Mouse (Mus musculus) liver, embryonic 16.5 days (tissue): Measurements from ENCODE around the gene Ttll2. TPM values are rescaled to one million over a fixed set of nuclear protein-coding genes. Genes with fewer than 3 reads are reported as not detected.
"Not testable (repeated sequence)": the region's sequence is repeated elsewhere in the genome, so short reads cannot be mapped to it uniquely, and the experiment has no call there.

Experiments used
- ATAC-seq: fragments of 200-750 bp; cut with Nextera tagmentation; 2 replicates; pipeline ENCODE4 v1.8.0; 2017; ENCODE audit warnings: low read depth, mild to moderate bottlenecking, moderate number of reproducible peaks, moderate library complexity
- H3K27ac ChIP-seq: fragments of 300-500 bp; sonication (generic); 2 replicates; pipeline ENCODE4 v1.5.1; 2014; ENCODE audit warnings: mild to moderate bottlenecking, low read length
- H3K27me3 ChIP-seq: fragments of 300-500 bp; sonication (generic); 2 replicates; pipeline ENCODE4 v1.6.1; 2014; ENCODE audit warnings: low read depth, low read length, mixed read lengths; ENCODE audit not compliant: control insufficient read depth, insufficient read depth
- H3K36me3 ChIP-seq: fragments of 300-500 bp; sonication (generic); 2 replicates; pipeline ENCODE4 v1.6.1; 2014; ENCODE audit warnings: mild to moderate bottlenecking; ENCODE audit not compliant: control insufficient read depth, insufficient read depth
- H3K4me1 ChIP-seq: fragments of 300-500 bp; sonication (generic); 2 replicates; pipeline ENCODE4 v1.6.1; 2014; ENCODE audit warnings: low read depth, low read length, mixed read lengths; ENCODE audit not compliant: control insufficient read depth
- H3K4me2 ChIP-seq: fragments of 300-500 bp; sonication (generic); 2 replicates; pipeline ENCODE4 v1.6.1; 2014; ENCODE audit warnings: low read depth, low read length, mixed read lengths
- H3K4me3 ChIP-seq: fragments of 300-500 bp; sonication (generic); 2 replicates; pipeline ENCODE4 v1.5.1; 2014; ENCODE audit warnings: low read depth, mild to moderate bottlenecking, low read length
- H3K9ac ChIP-seq: fragments of 300-500 bp; sonication (generic); 2 replicates; pipeline ENCODE4 v1.6.1; 2014; ENCODE audit warnings: low read depth, low read length
- H3K9me3 ChIP-seq: fragments of 300-500 bp; sonication (generic); replicated peaks from 2 replicates; pipeline ENCODE4 v1.6.1; 2016; ENCODE audit warnings: low read length; ENCODE audit not compliant: control insufficient read depth
- WGBS: fragments of 180-500 bp; shearing (Covaris S2); extraction: QIAGEN DNeasy Blood & Tissue Kit; methylation state at CpG from one replicate; pipeline ENCODE4 v1.1.7; 2014; ENCODE audit not compliant: insufficient replicate concordance; 5-methylcytosine and 5-hydroxymethylcytosine counted together
- polyA plus RNA-seq: library from polyadenylated mRNA; unstranded; fragments of >200 nt; fragmentation: Nextera tagmentation; extraction: Ambion mirVana; gene quantifications from 2 replicates; pipeline ENCODE4 v1.2.1, GENCODE M21; 2015

The Ttll2 gene
- polyA plus RNA-seq, 1 experiment from 2014 or later = 0.12 TPM

GRCm38 (mm10) chr17:7369401-7369800 lies 16.9 kb upstream of the Ttll2 start:
- H3K4me1 ChIP-seq, H3K27me3 ChIP-seq, H3K4me3 ChIP-seq, H3K9ac ChIP-seq, H3K36me3 ChIP-seq, ATAC-seq, H3K9me3 ChIP-seq, H3K27ac ChIP-seq, H3K4me2 ChIP-seq: not testable (repeated sequence)
- WGBS = 56% methylated on average over 6 of the region's 6 CpGs

GRCm38 (mm10) chr17:7366676-7367374 lies 14.3 kb upstream of the Ttll2 start:
- H3K4me1 ChIP-seq, H3K4me2 ChIP-seq, H3K9ac ChIP-seq, ATAC-seq, H3K4me3 ChIP-seq, H3K27ac ChIP-seq, H3K27me3 ChIP-seq, H3K9me3 ChIP-seq, H3K36me3 ChIP-seq: not testable (repeated sequence)
- WGBS = 37% methylated on average over 5 of the region's 7 CpGs

GRCm38 (mm10) chr17:7366265-7366664 lies 13.8 kb upstream of the Ttll2 start:
- ATAC-seq, H3K9ac ChIP-seq, H3K9me3 ChIP-seq, H3K27me3 ChIP-seq, H3K4me3 ChIP-seq, H3K4me1 ChIP-seq, H3K27ac ChIP-seq, H3K36me3 ChIP-seq, H3K4me2 ChIP-seq: not testable (repeated sequence)
- no CpG with 5 or more reads among the region's 1 CpGs for WGBS

GRCm38 (mm10) chr17:7365615-7366014 lies 13.1 kb upstream of the Ttll2 start:
- not testable (repeated sequence) for H3K4me2 ChIP-seq, H3K27ac ChIP-seq, H3K4me1 ChIP-seq, H3K9ac ChIP-seq, H3K36me3 ChIP-seq, H3K4me3 ChIP-seq, H3K27me3 ChIP-seq, H3K9me3 ChIP-seq, ATAC-seq
- no CpG with 5 or more reads among the region's 3 CpGs for WGBS

- not testable (repeated sequence) for H3K4me2 ChIP-seq, H3K27ac ChIP-seq, H3K36me3 ChIP-seq, H3K4me3 ChIP-seq, H3K9me3 ChIP-seq, ATAC-seq, H3K4me1 ChIP-seq, H3K9ac ChIP-seq, H3K27me3 ChIP-seq
- WGBS = 60% methylated on average over 9 of the region's 9 CpGs
Observed at GRCm38 (mm10) chr17:7360749-7361465, 8.4 kb upstream of the Ttll2 start.

- 65% methylated on average over 4 of the region's 4 CpGs for WGBS
- not testable (repeated sequence) for H3K27me3 ChIP-seq, H3K9ac ChIP-seq, H3K4me1 ChIP-seq, H3K36me3 ChIP-seq, H3K27ac ChIP-seq, H3K4me3 ChIP-seq, H3K9me3 ChIP-seq, H3K4me2 ChIP-seq, ATAC-seq
Observed at GRCm38 (mm10) chr17:7359806-7360205, 7.3 kb upstream of the Ttll2 start.

- not testable (repeated sequence) for H3K9me3 ChIP-seq, H3K27ac ChIP-seq, H3K4me1 ChIP-seq, H3K4me2 ChIP-seq, H3K9ac ChIP-seq, ATAC-seq, H3K36me3 ChIP-seq, H3K27me3 ChIP-seq, H3K4me3 ChIP-seq
- WGBS = 55% methylated on average over 2 of the region's 3 CpGs
Observed at GRCm38 (mm10) chr17:7348765-7349164, 3.7 kb downstream of the Ttll2 start.

GRCm38 (mm10) chr17:7337381-7337780 lies 15.1 kb downstream of the Ttll2 start:
- H3K9me3 ChIP-seq, H3K27ac ChIP-seq, H3K27me3 ChIP-seq, H3K4me2 ChIP-seq, H3K9ac ChIP-seq, H3K4me1 ChIP-seq, ATAC-seq, H3K4me3 ChIP-seq, H3K36me3 ChIP-seq: not testable (repeated sequence)
- 61% methylated on average over 7 of the region's 9 CpGs for WGBS

- not testable (repeated sequence) for H3K4me1 ChIP-seq, ATAC-seq, H3K27ac ChIP-seq, H3K36me3 ChIP-seq, H3K27me3 ChIP-seq, H3K9ac ChIP-seq, H3K4me3 ChIP-seq, H3K4me2 ChIP-seq, H3K9me3 ChIP-seq
- 51% methylated on average over 3 of the region's 5 CpGs for whole genome bisulfite sequencing
Observed at GRCm38 (mm10) chr17:7332745-7333144, 19.8 kb downstream of the Ttll2 start.
